Mouse (Mus musculus) cerebral cortex, adult 2 months (tissue): ENCODE measurements around the gene Iqch.

Experiments
- WGBS: fragments of 180-500 bp; shearing (Covaris S2); methylation state at CpG from one replicate; pipeline ENCODE4 v1.1.7; 2018; 5-methylcytosine and 5-hydroxymethylcytosine counted together

The Iqch gene

GRCm38 (mm10) chr9:63612565-63613515 is 10.5 kb upstream of the Iqch start:
- 53% methylated on average over 16 of the region's 16 CpGs for WGBS

DNA sequence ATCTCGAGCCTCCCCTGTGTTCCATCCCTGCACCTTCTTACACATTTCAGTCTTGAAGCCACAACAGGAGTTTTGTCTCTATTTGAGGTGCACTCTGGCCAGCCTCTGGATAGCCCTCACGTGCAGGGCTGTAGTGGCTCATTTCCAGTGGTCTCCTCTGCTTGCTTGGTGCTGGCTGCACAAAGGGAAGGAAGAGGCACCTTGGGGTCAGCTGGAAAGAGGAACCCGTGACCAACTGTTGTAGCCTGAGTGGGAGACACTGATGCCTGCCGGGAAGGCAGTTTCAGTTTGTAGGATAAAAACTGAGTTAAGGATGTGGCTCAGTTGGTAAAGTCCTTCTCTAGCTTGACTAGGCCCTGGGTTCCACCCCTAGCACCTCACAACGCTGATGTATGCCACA is 9.7 kb upstream of the Iqch start:
- 67% methylated on average over 5 of the region's 5 CpGs for WGBS

DNA sequence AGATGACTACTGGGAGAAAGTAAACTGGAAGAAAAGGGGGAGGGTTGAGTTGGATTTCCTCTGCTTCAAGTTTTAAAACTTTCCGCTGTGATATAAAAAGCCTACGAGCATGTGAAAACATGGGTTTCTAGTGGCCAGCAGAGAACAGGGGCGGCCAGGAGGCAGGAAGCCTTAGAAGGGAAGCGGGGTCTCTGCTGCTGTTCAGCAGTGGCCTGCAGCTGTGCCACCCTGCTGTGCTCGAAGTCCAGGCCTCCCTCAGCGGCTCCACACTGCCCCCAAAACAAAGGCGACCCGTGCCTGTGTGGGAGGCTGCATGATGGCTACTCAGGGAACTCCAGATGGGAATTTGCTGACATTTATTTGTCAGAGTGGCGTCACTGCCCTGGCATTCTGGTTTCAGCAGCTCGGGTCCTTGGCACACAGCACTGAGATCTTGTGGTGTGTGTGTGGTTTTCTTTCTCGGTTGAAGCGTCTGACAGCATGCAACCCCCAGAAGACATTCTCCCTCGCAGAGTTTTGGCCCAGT is 8.6 kb upstream of the Iqch start:
- WGBS = 23% methylated on average over 13 of the region's 13 CpGs

- WGBS = 88% methylated on average over 6 of the region's 6 CpGs
Measured at GRCm38 (mm10) chr9:63610231-63610630, 7.9 kb upstream of the Iqch start.

DNA sequence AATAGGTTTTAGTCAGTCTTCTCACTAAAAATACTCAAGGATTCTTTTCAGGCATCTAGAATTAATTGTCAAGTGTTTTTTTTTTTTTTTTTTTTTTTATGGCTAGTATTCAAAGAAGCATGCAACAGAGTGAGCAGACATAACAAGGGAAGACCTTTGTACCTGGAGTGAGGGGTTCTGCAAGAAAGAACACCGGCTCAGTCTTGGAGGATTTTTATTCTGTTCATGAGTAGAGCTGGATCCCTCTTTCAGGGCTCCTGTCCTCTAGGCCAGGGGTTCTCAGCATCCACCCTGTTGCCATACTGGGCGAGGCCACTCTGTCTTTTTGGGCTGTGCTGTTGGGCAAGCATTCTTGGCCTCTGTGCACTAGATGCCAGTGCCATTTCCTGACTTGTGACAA is 7.5 kb upstream of the Iqch start:
- WGBS = 91% methylated on average over 2 of the region's 2 CpGs

DNA sequence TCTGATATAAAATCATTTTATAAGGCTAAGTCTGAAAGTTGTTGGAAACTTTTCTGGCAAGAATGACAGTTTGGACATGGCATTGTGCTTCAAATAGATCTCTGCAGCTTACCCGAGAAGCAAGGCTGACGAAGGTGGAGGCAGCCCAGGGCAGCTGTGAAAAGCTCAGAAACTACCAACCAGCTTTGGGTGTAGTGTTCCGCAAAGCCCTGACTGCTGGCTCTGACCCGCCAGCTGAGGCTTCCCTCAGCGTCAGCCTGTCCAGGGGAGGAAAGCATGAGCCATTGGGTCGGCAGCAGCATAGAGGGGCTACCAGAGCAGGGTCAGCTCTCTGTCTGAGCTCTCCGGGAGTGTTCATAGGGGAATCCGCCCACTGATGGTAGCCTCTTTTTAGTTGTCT is 7.0 kb upstream of the Iqch start:
- 66% methylated on average over 8 of the region's 8 CpGs for WGBS

- WGBS = 52% methylated on average over 6 of the region's 6 CpGs
Measured at GRCm38 (mm10) chr9:63608006-63608405, 5.7 kb upstream of the Iqch start.

- 65% methylated on average over 2 of the region's 2 CpGs for WGBS
Measured at GRCm38 (mm10) chr9:63606594-63606993, 4.3 kb upstream of the Iqch start.

GRCm38 (mm10) chr9:63603849-63604248 is 1.6 kb upstream of the Iqch start:
- 56% methylated on average over 6 of the region's 6 CpGs for WGBS

DNA sequence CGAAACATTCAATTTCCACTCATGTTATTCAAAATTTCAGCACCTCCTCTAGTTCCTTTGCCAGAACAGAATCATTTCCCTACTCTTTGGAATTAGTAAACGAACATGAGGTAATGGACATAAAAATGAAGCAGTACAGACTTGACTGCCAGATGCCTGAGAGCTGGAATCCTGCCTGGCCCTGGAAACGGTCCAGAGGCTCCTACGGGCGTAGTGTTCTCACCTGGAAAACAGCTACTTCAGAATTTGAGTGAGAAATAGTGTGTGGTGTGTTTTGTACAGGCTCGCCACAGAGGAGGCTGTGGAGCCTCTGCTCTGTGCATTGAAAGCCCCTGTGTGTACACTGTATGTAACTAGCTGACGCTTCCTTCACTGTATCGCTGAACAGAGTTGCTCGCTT is 5.6 kb downstream of the Iqch start:
- WGBS = 58% methylated on average over 9 of the region's 9 CpGs

GRCm38 (mm10) chr9:63595652-63596051 is 6.6 kb downstream of the Iqch start:
- 53% methylated on average over 8 of the region's 8 CpGs for WGBS

GRCm38 (mm10) chr9:63595032-63595431 is 7.3 kb downstream of the Iqch start:
- WGBS = 100% methylated on average over 1 of the region's 1 CpGs

- 82% methylated on average over 8 of the region's 8 CpGs for WGBS
Measured at GRCm38 (mm10) chr9:63591661-63592256, 10.5 kb downstream of the Iqch start.

- WGBS = 93% methylated on average over 4 of the region's 4 CpGs
Measured at GRCm38 (mm10) chr9:63590592-63590991, 11.7 kb downstream of the Iqch start.

GRCm38 (mm10) chr9:63589209-63589608 is 13.1 kb downstream of the Iqch start:
- WGBS = 81% methylated on average over 6 of the region's 6 CpGs

- 89% methylated on average over 6 of the region's 6 CpGs for WGBS
Measured at GRCm38 (mm10) chr9:63585251-63585650, 17.0 kb downstream of the Iqch start.

DNA sequence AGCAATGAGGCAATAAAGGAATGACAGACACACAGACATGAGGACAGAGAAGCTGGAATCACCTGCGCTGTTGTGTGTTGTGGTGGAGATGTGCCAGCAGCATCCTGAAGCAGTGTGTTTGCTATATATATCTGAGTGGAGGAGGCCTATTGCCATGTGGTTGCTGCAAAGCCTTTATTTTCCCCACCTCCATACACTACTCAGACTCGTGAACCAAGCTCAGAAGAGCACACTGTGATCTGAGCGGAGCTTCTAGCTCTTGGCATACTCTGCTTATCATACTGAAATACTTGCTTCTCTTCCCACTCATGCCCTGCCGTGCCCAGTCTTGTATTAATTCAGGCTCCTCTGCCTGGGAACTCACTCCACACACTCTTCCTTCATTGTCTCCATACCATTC is 20.5 kb downstream of the Iqch start:
- WGBS = 55% methylated on average over 4 of the region's 4 CpGs

DNA sequence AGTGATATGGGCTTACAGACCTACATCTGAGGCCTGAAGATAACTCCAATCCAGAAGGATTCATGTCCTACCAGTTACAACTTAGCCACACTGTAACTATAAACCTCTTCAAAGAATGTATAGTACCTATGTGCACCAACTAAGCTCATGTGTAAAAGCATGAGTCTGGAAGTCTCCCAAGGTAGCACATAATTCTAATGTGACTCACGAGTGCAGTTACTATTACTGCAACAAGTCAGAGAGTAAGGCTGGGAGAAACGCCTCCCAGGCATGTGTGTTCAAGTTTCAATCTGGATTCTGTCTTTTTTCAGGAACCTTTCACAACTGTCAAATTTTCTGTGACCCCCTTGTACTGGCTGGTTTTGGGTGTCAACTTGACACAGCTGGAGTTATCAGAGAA is 22.2 kb downstream of the Iqch start:
- 72% methylated on average over 2 of the region's 2 CpGs for WGBS

DNA sequence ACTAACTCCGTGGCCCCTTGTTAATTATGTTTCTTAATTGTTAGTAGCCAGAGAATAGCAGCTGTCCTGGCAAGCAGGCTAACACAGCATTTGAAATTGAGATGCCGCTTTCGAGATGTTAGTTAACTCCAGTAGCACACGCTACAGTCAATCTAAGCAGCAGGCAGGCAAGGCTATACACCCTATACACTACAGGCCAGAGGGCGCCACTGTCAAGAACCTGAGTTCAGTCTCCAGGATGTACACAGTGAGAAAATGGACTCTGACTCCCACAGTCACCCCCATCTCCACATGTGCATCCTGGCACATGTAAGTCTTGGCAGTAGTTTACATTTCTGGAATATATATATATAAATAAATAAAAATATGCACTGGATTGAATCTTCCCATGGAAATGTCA is 22.6 kb downstream of the Iqch start:
- WGBS = 77% methylated on average over 5 of the region's 5 CpGs

- 95% methylated on average over 3 of the region's 3 CpGs for WGBS
Measured at GRCm38 (mm10) chr9:63577469-63577868, 24.8 kb downstream of the Iqch start.

- 69% methylated on average over 7 of the region's 7 CpGs for WGBS
Measured at GRCm38 (mm10) chr9:63572874-63573273, 29.4 kb downstream of the Iqch start.

DNA sequence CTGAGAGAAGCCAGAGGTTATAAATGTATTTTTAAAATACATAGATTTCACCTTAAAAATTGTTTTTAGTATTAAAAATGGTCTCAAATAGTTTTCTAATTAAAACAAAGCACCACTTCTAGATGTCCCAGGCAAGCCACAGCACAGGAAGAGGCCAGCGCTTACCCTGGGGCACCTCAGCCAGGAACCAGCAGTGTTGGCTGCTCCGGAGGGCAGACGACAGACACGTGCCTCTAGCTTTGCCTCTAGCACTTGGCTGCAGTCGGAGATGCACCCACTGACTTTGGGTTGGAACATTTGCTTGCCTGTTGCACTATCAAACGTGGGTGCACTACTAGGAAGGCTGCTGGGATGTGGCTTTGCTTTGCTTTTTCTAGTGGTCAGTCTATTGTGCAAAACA is 30.4 kb downstream of the Iqch start:
- 47% methylated on average over 6 of the region's 6 CpGs for WGBS

DNA sequence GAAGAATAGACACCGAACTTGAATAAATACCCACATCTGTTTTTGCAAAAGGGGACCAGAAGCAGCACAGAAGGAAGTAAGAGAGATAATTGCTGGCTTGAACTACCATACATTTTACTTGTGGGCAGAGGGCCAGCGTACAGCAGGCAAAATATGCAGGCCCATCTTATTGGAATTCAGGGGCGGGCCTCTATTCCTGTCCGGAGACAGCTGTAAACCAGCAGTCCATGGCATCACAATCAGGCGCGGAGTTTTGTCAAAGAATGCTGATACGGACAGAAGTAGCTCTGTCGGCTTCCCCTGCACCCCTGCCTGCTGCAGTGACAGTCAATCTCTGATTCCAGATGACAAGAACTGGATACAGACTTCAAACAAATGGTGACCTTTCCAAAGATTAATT is 33.5 kb downstream of the Iqch start:
- 36% methylated on average over 8 of the region's 8 CpGs for WGBS
